Comparison of ENCODE assay signal across 8 mouse cellular contexts in the genomic region with DNA sequence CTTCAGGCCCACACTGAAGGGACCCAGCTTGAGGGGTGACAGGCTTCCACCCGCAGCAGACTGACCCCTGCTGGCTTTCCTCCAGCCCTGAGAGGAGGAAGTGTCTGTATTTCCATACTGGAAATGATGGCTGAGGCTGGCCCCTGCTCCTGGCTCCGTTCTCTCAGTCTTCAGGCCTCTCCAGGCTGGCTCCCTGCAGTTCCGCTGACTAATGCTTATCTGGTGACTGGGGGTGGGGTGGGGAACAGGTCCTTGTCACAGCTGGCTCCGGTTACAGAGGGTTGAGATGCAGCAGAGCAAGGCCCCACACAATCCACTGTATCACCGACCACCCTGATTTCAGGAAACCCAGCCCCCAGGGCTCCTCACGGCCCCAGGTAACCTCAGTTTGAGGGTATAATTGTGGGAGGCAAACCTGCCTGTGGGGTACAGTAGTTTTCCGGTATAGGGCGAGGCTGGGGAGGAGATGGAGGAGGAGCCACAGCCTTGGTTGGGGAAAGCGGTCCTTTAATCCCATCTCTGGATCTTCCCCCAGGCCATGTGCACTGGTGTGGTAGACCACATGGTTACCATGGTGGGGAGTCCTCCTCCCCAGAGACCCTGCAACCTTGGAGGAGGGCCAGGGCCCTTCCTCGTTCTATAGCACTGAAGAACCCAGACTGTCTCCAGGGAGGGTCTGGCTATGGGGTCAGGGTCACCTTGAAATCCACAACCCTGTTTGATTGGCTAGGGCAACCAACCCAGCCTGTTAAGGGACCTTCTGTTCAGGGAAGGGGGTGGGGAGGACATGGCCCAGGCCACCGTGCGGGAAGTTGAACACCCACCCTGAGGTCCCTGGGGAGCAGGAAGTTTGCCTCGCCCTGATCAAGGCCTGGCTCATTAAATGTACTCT.
DNase-seq lines count a peak whose midpoint lies in the region; ATAC-seq lines count a peak whose summit lies in the region.

No protein-coding gene starts in this region.

- WGBS in macrophage (ENCODE audit: missing documents) = 48% methylated on average over 13 of the region's 13 CpGs

- H3K4me3 ChIP-seq in macrophage (ENCODE audit: inconsistent target) = peak overlapping the region; percentile 15; the same call in 1 of the 2 replicates

- peak; percentile 66; the same call in 1 of the 2 replicates for ATAC-seq in frontal cortex, adult (ENCODE audit: low TSS enrichment)
- ATAC-seq in erythroblast, adult 5-6 weeks (replicated peaks; ENCODE audit: low FRiP score, poor library complexity, severe bottlenecking) = peak; percentile 54
- peak; percentile 29 for ATAC-seq in inflammation-experienced regulatory T-cells, adult 6 months

- no peak for DNase-seq in frontal cortex, postnatal 25 days (ENCODE audit: low spot score in 2 of 2)
- peak; percentile 76 for DNase-seq in MN1 (ENCODE audit: low spot score)
- DNase-seq in thymus, postnatal 14 days = peak; percentile 81
- DNase-seq in ovary, postnatal 10 days (ENCODE audit: low spot score) = no peak

- no peaks in the 10 kb centered on the region for H3K79me2 ChIP-seq in macrophage (ENCODE audit: inconsistent target)

- H3K27ac ChIP-seq in macrophage = peak overlapping the region; percentile 27; the same call in 1 of the 2 replicates

- H3K36me3 ChIP-seq in macrophage (ENCODE audit: inconsistent target) = no peaks in the 10 kb centered on the region

Comparison
In these comparisons a context has a peak if more than half of its experiments do, and no peak if none do; other contexts are left out.
1. DNase-seq: peak in MN1 (single experiment) and thymus, postnatal 14 days (single experiment); none in frontal cortex, postnatal 25 days (0 of 2) and ovary, postnatal 10 days (single experiment).
2. Peak in every context shown above with its lines, with median percentiles within 50 percentile points of each other: ATAC-seq.